Mouse (Mus musculus): ENCODE measurements at regions not wholly inside any gene's neighbourhood (a gene's known extent, or its start where the extent isn't known, plus 50 kb on each side); places are given as distances from the start of the nearest gene placed in this dataset.

GRCm38 (mm10) chr11:31815855-31816488 is 56.0 kb upstream of the Cpeb4 start:
- Histone ChIP-seq H3K4me2 (no peak overlapping the region), H3K27me3 (no peaks in the 10 kb centered on the region), H3K9me3 (replicated peaks) (no peaks in the 10 kb centered on the region), H3K4me1 (0 out of 2 replicates have a peak, but pooled peaks cover 3% of the 10 kb centered on the region), H3K36me3 (ENCODE audit: poor library complexity, severe bottlenecking) (no peaks in the 10 kb centered on the region), H3K4me3 (no peak overlapping the region), H3K27ac (no peak overlapping the region), H3K9ac (no peak overlapping the region)
- ATAC-seq: no peak
- WGBS: 80% methylated on average over 12 of the region's 12 CpGs

GRCm38 (mm10) chr11:31818032-31818431 is 54.0 kb upstream of the Cpeb4 start:
- Histone ChIP-seq H3K4me2 (no peak overlapping the region), H3K27me3 (no peaks in the 10 kb centered on the region), H3K4me1 (peaks cover 13% of the 10 kb centered on the region; the same call in 1 of the 2 replicates), H3K9ac (no peak overlapping the region), H3K36me3 (ENCODE audit: poor library complexity, severe bottlenecking) (no peaks in the 10 kb centered on the region), H3K9me3 (replicated peaks) (no peaks in the 10 kb centered on the region), H3K27ac (0 out of 2 replicates have a peak overlapping the region, but pooled peaks have one; percentile 14), H3K4me3 (no peak overlapping the region)
- peak; percentile 95 for ATAC-seq
- WGBS: 39% methylated on average over 7 of the region's 7 CpGs

GRCm38 (mm10) chr11:31819964-31820363 is 52.0 kb upstream of the Cpeb4 start:
- Histone ChIP-seq H3K36me3 (ENCODE audit: poor library complexity, severe bottlenecking) (no peaks in the 10 kb centered on the region), H3K27me3 (no peaks in the 10 kb centered on the region), H3K4me3 (no peak overlapping the region), H3K9ac (no peak overlapping the region), H3K4me2 (no peak overlapping the region), H3K27ac (no peak overlapping the region), H3K9me3 (replicated peaks) (no peaks in the 10 kb centered on the region), H3K4me1 (peaks cover 13% of the 10 kb centered on the region; the same call in 1 of the 2 replicates)
- no peak for ATAC-seq
- WGBS: 85% methylated on average over 4 of the region's 4 CpGs

- no peak for ATAC-seq
- Histone ChIP-seq H3K27ac (no peak overlapping the region), H3K4me2 (no peak overlapping the region), H3K4me3 (no peak overlapping the region), H3K9me3 (replicated peaks) (no peaks in the 10 kb centered on the region), H3K36me3 (ENCODE audit: poor library complexity, severe bottlenecking) (no peaks in the 10 kb centered on the region), H3K27me3 (no peaks in the 10 kb centered on the region), H3K9ac (no peak overlapping the region), H3K4me1 (peaks cover 13% of the 10 kb centered on the region; the same call in 1 of the 2 replicates)
- WGBS: 66% methylated on average over 12 of the region's 12 CpGs
Observed at GRCm38 (mm10) chr11:31821479-31822411, 50.3 kb upstream of the Cpeb4 start.

Data from forebrain, embryonic 13.5 days (tissue).